Mouse (Mus musculus): ENCODE data around the gene Ncor2.

DNA sequence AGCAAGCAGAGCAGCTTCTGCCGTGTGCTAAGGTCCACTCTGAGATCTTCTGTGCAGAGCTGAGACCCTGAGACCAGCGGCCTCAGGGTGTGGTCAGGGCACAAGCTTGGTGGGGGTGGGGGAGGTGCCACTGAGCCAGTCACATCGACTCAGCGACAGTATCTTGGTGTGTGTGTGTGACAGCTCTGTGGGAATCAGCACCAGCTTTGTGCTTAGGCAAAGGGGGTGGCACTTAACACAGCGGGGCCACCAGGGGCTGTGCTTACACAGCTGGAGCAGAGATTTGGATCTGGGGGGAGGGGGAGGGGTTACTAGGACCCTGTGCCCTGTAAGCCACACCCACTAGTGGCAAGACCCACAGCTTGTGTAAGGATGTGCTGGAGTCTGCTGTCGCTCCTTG lies 75.6 kb downstream of the Ncor2 start:
- TF ChIP-seq CTCF (IDR thresholded peaks at IDR 0.05; ENCODE audit: low read depth, low read length) (no peak), POLR2A (IDR thresholded peaks at IDR 0.05; ENCODE audit: extremely low read depth, insufficient read depth, low read length) (no peak)
